Mouse (Mus musculus) MEL (cell line): Measurements from ENCODE around the gene Serpina5. TPM values are rescaled to one million over a fixed set of nuclear protein-coding genes. Genes with fewer than 3 reads are reported as not detected.

Source experiments
- DNase-seq: peaks from one replicate; pipeline ENCODE4 v3.0.0; 2011; ENCODE audit warnings: low read depth, low spot score
- H3K27ac ChIP-seq: 2 replicates; pipeline ENCODE4 v1.5.1; 2012; ENCODE audit warnings: low read depth, mild to moderate bottlenecking, control low read depth, low read length, moderate library complexity; ENCODE audit not compliant: control insufficient read depth
- H3K27me3 ChIP-seq, 2 experiments: fragments of 150-350 bp in 1 of 2; sonication (generic) in 1 of 2; 2 replicates each; pipeline ENCODE4 v1.6.1; 2012; ENCODE audit warnings: low read length in 2 of 2, mild to moderate bottlenecking in 2 of 2, improper control_type of control experiment in 1 of 2, moderate library complexity in 1 of 2; ENCODE audit not compliant: insufficient read depth in 2 of 2, control insufficient read depth in 1 of 2
- H3K36me3 ChIP-seq, 2 experiments: 2 replicates each; pipeline ENCODE4 v1.6.1; 2012 to 2014; ENCODE audit warnings: low read length in 2 of 2, improper control_type of control experiment in 1 of 2, inconsistent platforms in 1 of 2, mild to moderate bottlenecking in 1 of 2; ENCODE audit not compliant: insufficient read depth in 2 of 2, control insufficient read depth in 1 of 2
- H3K4me1 ChIP-seq, 2 experiments: fragments of 150-350 bp in 1 of 2; sonication (generic) in 1 of 2; 2 replicates each; pipeline ENCODE4 v1.6.1; 2012; ENCODE audit warnings: low read length in 2 of 2, improper control_type of control experiment in 1 of 2, mild to moderate bottlenecking in 1 of 2; ENCODE audit not compliant: insufficient read depth in 2 of 2, control insufficient read depth in 1 of 2
- H3K4me3 ChIP-seq, 2 experiments: fragments of 150-350 bp in 1 of 2; sonication (generic) in 1 of 2; 2 replicates each; pipeline ENCODE4 v1.5.1; 2012; ENCODE audit warnings: low read depth in 2 of 2, low read length in 2 of 2, mild to moderate bottlenecking in 2 of 2, moderate library complexity in 2 of 2, control low read depth in 1 of 2, improper control_type of control experiment in 1 of 2; ENCODE audit not compliant: control insufficient read depth in 1 of 2, insufficient read depth in 1 of 2
- H3K79me2 ChIP-seq: 2 replicates; pipeline ENCODE4 v1.6.1; 2012; ENCODE audit warnings: mild to moderate bottlenecking, low read length, moderate library complexity; ENCODE audit not compliant: control insufficient read depth, poor library complexity, insufficient read depth
- H3K9ac ChIP-seq: 2 replicates; pipeline ENCODE4 v1.6.1; 2012; ENCODE audit warnings: low read depth, mild to moderate bottlenecking, control low read depth, low read length, moderate library complexity; ENCODE audit not compliant: control insufficient read depth, poor library complexity, severe bottlenecking
- H3K9me3 ChIP-seq: fragments of 150-350 bp; sonication (generic); replicated peaks from 2 replicates; pipeline ENCODE4 v1.6.1; 2012; ENCODE audit warnings: mild to moderate bottlenecking, low read length, improper control_type of control experiment, moderate library complexity; ENCODE audit not compliant: insufficient read depth
- CHD1 ChIP-seq: IDR thresholded peaks from 2 replicates; pipeline ENCODE4 v1.6.1; 2012; ENCODE audit warnings: low read depth, mild to moderate bottlenecking, inconsistent platforms, low read length, improper control_type of control experiment
- CHD2 ChIP-seq: IDR thresholded peaks from 2 replicates; pipeline ENCODE4 v1.6.1; 2011; ENCODE audit warnings: low read length, improper control_type of control experiment
- E2F4 ChIP-seq: IDR thresholded peaks from 2 replicates; pipeline ENCODE4 v1.6.1; 2011; ENCODE audit warnings: low read depth, low read length, improper control_type of control experiment, borderline replicate concordance
- ELF1 ChIP-seq: IDR thresholded peaks from 2 replicates; pipeline ENCODE4 v1.6.1; 2014; ENCODE audit warnings: low read depth, mild to moderate bottlenecking, inconsistent platforms, low read length, improper control_type of control experiment, moderate library complexity
- EP300 ChIP-seq, 2 experiments: IDR thresholded peaks; 2 replicates each; pipeline ENCODE4 v1.6.1; 2011; ENCODE audit warnings: improper control_type of control experiment in 2 of 2, low read length in 2 of 2, low read depth in 1 of 2, mild to moderate bottlenecking in 1 of 2
- GABPA ChIP-seq: IDR thresholded peaks from 2 replicates; pipeline ENCODE4 v1.6.1; 2012; ENCODE audit warnings: low read depth, mild to moderate bottlenecking, inconsistent platforms, low read length, improper control_type of control experiment, moderate library complexity
- HCFC1 ChIP-seq: IDR thresholded peaks from 2 replicates; pipeline ENCODE4 v1.6.1; 2012; ENCODE audit warnings: low read depth, mild to moderate bottlenecking, inconsistent platforms, low read length, improper control_type of control experiment, moderate library complexity
- JUND ChIP-seq: IDR thresholded peaks from 2 replicates; pipeline ENCODE4 v1.6.1; 2011; ENCODE audit warnings: low read depth, mild to moderate bottlenecking, improper control_type of control experiment, low read length
- KAT2A ChIP-seq: conservative IDR thresholded peaks from 2 replicates; pipeline ENCODE4 v1.6.1; 2012; ENCODE audit warnings: low read depth, low read length, improper control_type of control experiment, inconsistent platforms
- MAX ChIP-seq: IDR thresholded peaks from 2 replicates; pipeline ENCODE4 v1.6.1; 2011; ENCODE audit warnings: low read length, improper control_type of control experiment
- MXI1 ChIP-seq: IDR thresholded peaks from 2 replicates; pipeline ENCODE4 v1.6.1; 2011; ENCODE audit warnings: mild to moderate bottlenecking, low read depth, low read length, improper control_type of control experiment
- MYB ChIP-seq: IDR thresholded peaks from 2 replicates; pipeline ENCODE4 v1.6.1; 2011; ENCODE audit warnings: mild to moderate bottlenecking, low read depth, low read length, improper control_type of control experiment
- MYC ChIP-seq: IDR thresholded peaks from 2 replicates; pipeline ENCODE4 v1.6.1; 2011; ENCODE audit warnings: low read depth, mild to moderate bottlenecking, low read length, improper control_type of control experiment, moderate library complexity
- NELFE ChIP-seq: IDR thresholded peaks from 2 replicates; pipeline ENCODE4 v1.6.1; 2011; ENCODE audit warnings: low read depth, low read length, improper control_type of control experiment
- NRF1 ChIP-seq: IDR thresholded peaks from 2 replicates; pipeline ENCODE4 v1.6.1; 2014; ENCODE audit warnings: low read depth, mild to moderate bottlenecking, inconsistent platforms, low read length, improper control_type of control experiment, moderate library complexity; ENCODE audit not compliant: poor library complexity, insufficient read depth, severe bottlenecking
- POLR2A ChIP-seq, 2 experiments: IDR thresholded peaks; 2 replicates each; pipeline ENCODE4 v1.6.1; 2011 to 2012; ENCODE audit warnings: low read length in 2 of 2, mild to moderate bottlenecking in 2 of 2, control low read depth in 1 of 2, improper control_type of control experiment in 1 of 2, low read depth in 1 of 2, moderate library complexity in 1 of 2; ENCODE audit not compliant: control insufficient read depth in 1 of 2, insufficient read depth in 1 of 2, poor library complexity in 1 of 2
- POLR2AphosphoS5 ChIP-seq: IDR thresholded peaks from 2 replicates; pipeline ENCODE4 v1.6.1; 2012; ENCODE audit warnings: low read depth, borderline replicate concordance, mild to moderate bottlenecking, inconsistent platforms, low read length, moderate library complexity, mixed read lengths
- RCOR1 ChIP-seq: IDR thresholded peaks from 2 replicates; pipeline ENCODE4 v1.6.1; 2012; ENCODE audit warnings: low read depth, mild to moderate bottlenecking, inconsistent platforms, low read length, improper control_type of control experiment
- TCF12 ChIP-seq: IDR thresholded peaks from 2 replicates; pipeline ENCODE4 v1.6.1; 2014; ENCODE audit warnings: low read depth, mild to moderate bottlenecking, inconsistent platforms, low read length, improper control_type of control experiment, moderate library complexity
- UBTF ChIP-seq: IDR thresholded peaks from 2 replicates; pipeline ENCODE4 v1.6.1; 2012; ENCODE audit warnings: low read depth, mild to moderate bottlenecking, inconsistent platforms, low read length, improper control_type of control experiment, moderate library complexity, borderline replicate concordance; ENCODE audit not compliant: insufficient read depth
- USF1 ChIP-seq: IDR thresholded peaks from 2 replicates; pipeline ENCODE4 v1.6.1; 2014; ENCODE audit warnings: low read depth, mild to moderate bottlenecking, inconsistent platforms, low read length, improper control_type of control experiment, moderate library complexity
- USF2 ChIP-seq, 2 experiments: IDR thresholded peaks; 2 replicates each; pipeline ENCODE4 v1.6.1; 2011 to 2012; ENCODE audit warnings: improper control_type of control experiment in 2 of 2, low read length in 2 of 2, borderline replicate concordance in 1 of 2, inconsistent platforms in 1 of 2, low read depth in 1 of 2, mild to moderate bottlenecking in 1 of 2; ENCODE audit not compliant: insufficient read depth in 1 of 2
- ZMIZ1 ChIP-seq: IDR thresholded peaks from 2 replicates; pipeline ENCODE4 v1.6.1; 2012; ENCODE audit warnings: low read depth, mild to moderate bottlenecking, inconsistent platforms, low read length, improper control_type of control experiment, moderate library complexity
- polyA plus RNA-seq, 2 experiments: library from polyadenylated mRNA; stranded (reverse) in 1 of 2; unstranded in 1 of 2; fragments of >175 nt in 1 of 2; fragments of >200 nt in 1 of 2; gene quantifications; 2 replicates each; pipeline versions ENCODE4 v1.2.1 to v1.2.4; 2012; ENCODE audit warnings: low replicate concordance in 2 of 2, low read depth in 1 of 2; ENCODE audit not compliant: insufficient read length in 2 of 2, insufficient read depth in 1 of 2, missing spikeins in 1 of 2
- total RNA-seq: library from RNA; depleted of rRNA; stranded (reverse); fragments of 300-350 nt; gene quantifications from 2 replicates; pipeline ENCODE4 v1.2.3, GENCODE M21; 2012

Gene Serpina5
- total and polyA plus RNA-seq, 3 experiments, result not detected

DNA sequence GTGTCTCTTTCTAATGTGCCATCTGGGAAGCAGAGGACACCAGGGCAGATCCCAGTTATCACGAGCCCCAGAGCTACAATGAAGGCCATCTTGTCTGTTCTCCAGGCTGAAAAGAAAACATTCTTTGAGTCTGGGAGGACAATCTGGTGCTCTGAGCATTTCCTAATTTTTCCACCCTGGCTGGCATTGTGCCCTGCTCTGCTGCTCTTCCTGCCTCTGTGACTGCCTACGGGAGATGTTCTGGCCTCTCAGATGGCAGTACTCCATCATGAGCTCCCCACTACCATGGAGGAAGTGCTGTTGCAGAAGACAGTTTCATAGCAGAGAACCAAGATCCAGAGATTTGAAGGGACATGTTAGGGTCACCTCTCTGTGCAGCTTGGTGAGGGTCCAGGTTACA is 51.1 kb downstream of the Serpina5 start:
- Histone ChIP-seq H3K27me3 (no peaks in the 10 kb centered on the region), H3K27ac (no peak overlapping the region), H3K36me3 (no peaks in the 10 kb centered on the region), H3K9ac (no peak overlapping the region), H3K4me1 (no peaks in the 10 kb centered on the region), H3K4me3 (no peak overlapping the region), H3K9me3 (no peaks in the 10 kb centered on the region), H3K79me2 (no peaks in the 10 kb centered on the region)
- TF ChIP-seq EP300 (IDR thresholded peaks at IDR 0.05; ENCODE audit: low read depth in 1 of 2, low read length in 2 of 2) (no peak), TCF12 (no peak), HCFC1 (no peak), MYB (no peak), MXI1 (no peak), UBTF (no peak), ZMIZ1 (no peak), USF2 (IDR thresholded peaks at IDR 0.05; ENCODE audit: borderline replicate concordance in 1 of 2, insufficient read depth in 1 of 2, low read depth in 1 of 2, low read length in 2 of 2) (no peak), CHD1 (no peak), GABPA (no peak), NELFE (no peak), MAX (no peak), E2F4 (no peak), JUND (no peak), CHD2 (no peak), KAT2A (no peak), POLR2AphosphoS5 (no peak), POLR2A (IDR thresholded peaks at IDR 0.05; ENCODE audit: control insufficient read depth in 1 of 2, insufficient read depth in 1 of 2, low read depth in 1 of 2, low read length in 2 of 2, poor library complexity in 1 of 2) (no peak)
- no peak for DNase-seq

- Histone ChIP-seq H3K36me3 (no peaks in the 10 kb centered on the region), H3K27me3 (no peaks in the 10 kb centered on the region), H3K4me3 (no peak overlapping the region), H3K4me1 (no peaks in the 10 kb centered on the region), H3K9me3 (no peaks in the 10 kb centered on the region), H3K9ac (no peak overlapping the region), H3K79me2 (no peaks in the 10 kb centered on the region), H3K27ac (no peak overlapping the region)
- no peak for DNase-seq
- TF ChIP-seq KAT2A (no peak), RCOR1 (no peak), HCFC1 (no peak), ZMIZ1 (no peak), USF1 (no peak), CHD2 (no peak), ELF1 (no peak), NRF1 (no peak), E2F4 (no peak), TCF12 (no peak), MYC (no peak)
These were observed 52.2 kb downstream of the Serpina5 start for GRCm38 (mm10) chr12:104153041-104153645.
